Mouse (Mus musculus) embryonic facial prominence, embryonic 13.5 days (tissue): ENCODE measurements around the gene Il6st. TPM values are rescaled to one million over a fixed set of nuclear protein-coding genes. Genes with fewer than 3 reads are reported as not detected.
"Not testable (repeated sequence)": the region's sequence is repeated elsewhere in the genome, so short reads cannot be mapped to it uniquely, and the experiment has no call there.

Experiments used
- ATAC-seq: fragments of 200-750 bp; cut with Nextera tagmentation; 2 replicates; pipeline ENCODE4 v1.8.0; 2017; ENCODE audit warnings: low read depth; ENCODE audit not compliant: insufficient number of reproducible peaks, insufficient read depth, low FRiP score, low TSS enrichment
- H3K27ac ChIP-seq: fragments of 300-500 bp; sonication (generic); 2 replicates; pipeline ENCODE4 v1.5.1; 2015; ENCODE audit warnings: moderate library complexity, mild to moderate bottlenecking, inconsistent platforms
- H3K27me3 ChIP-seq: fragments of 300-500 bp; sonication (generic); 2 replicates; pipeline ENCODE4 v1.6.1; 2015; ENCODE audit warnings: mild to moderate bottlenecking, inconsistent platforms
- H3K36me3 ChIP-seq: fragments of 300-500 bp; sonication (generic); 2 replicates; pipeline ENCODE4 v1.6.1; 2015; ENCODE audit warnings: mild to moderate bottlenecking, inconsistent platforms
- H3K4me1 ChIP-seq: fragments of 300-500 bp; sonication (generic); 2 replicates; pipeline ENCODE4 v1.6.1; 2015; ENCODE audit warnings: inconsistent platforms
- H3K4me2 ChIP-seq: fragments of 300-500 bp; sonication (generic); 2 replicates; pipeline ENCODE4 v1.6.1; 2015; ENCODE audit warnings: moderate library complexity, mild to moderate bottlenecking, inconsistent platforms
- H3K4me3 ChIP-seq: fragments of 300-500 bp; sonication (generic); 2 replicates; pipeline ENCODE4 v1.5.1; 2015; ENCODE audit warnings: mild to moderate bottlenecking, inconsistent platforms
- H3K9ac ChIP-seq: fragments of 300-500 bp; sonication (generic); 2 replicates; pipeline ENCODE4 v1.6.1; 2015; ENCODE audit warnings: mild to moderate bottlenecking, inconsistent platforms
- H3K9me3 ChIP-seq: fragments of 300-500 bp; sonication (generic); 2 replicates; pipeline ENCODE4 v1.6.1; 2016; ENCODE audit warnings: inconsistent platforms
- WGBS: fragments of 180-500 bp; shearing (Covaris S2); methylation state at CpG from one replicate; pipeline ENCODE4 v1.1.7; 2015; ENCODE audit warnings: mixed read lengths; 5-methylcytosine and 5-hydroxymethylcytosine counted together
- polyA plus RNA-seq: library from polyadenylated mRNA; unstranded; fragments of >200 nt; fragmentation: Nextera tagmentation; extraction: Ambion mirVana; gene quantifications from 2 replicates; pipeline ENCODE4 v1.2.1, GENCODE M21; 2015

Gene Il6st
- polyA plus RNA-seq: 28.1 and 36.9 TPM in 2 replicates

- Histone ChIP-seq H3K27ac (peak within 1 kb of the TSS; percentile 82), H3K36me3 (no peaks in the 10 kb centered on the region), H3K4me3 (peak within 1 kb of the TSS; percentile 89), H3K9me3 (no peaks in the 10 kb centered on the region), H3K4me2 (peak within 1 kb of the TSS; percentile 91), H3K27me3 (no peaks in the 10 kb centered on the region), H3K4me1 (peaks cover 26% of the 10 kb centered on the region), H3K9ac (peak within 1 kb of the TSS; percentile 92)
- under 1% methylated on average over 85 of the region's 85 CpGs for WGBS
- peak; percentile 97 for ATAC-seq
Measured at GRCm38 (mm10) chr13:112463868-112464625, at the start of gene Il6st. Il6st (plus strand) TSS chr13:112464070.

- no peak overlapping the region for H3K9ac ChIP-seq
- H3K27ac ChIP-seq: peak overlapping the region; percentile 73
- H3K27me3 ChIP-seq: no peaks in the 10 kb centered on the region
- no peak overlapping the region for H3K4me2 ChIP-seq
- no peak for ATAC-seq
- H3K4me1 ChIP-seq: peaks cover 15% of the 10 kb centered on the region
- no peaks in the 10 kb centered on the region for H3K36me3 ChIP-seq
- 79% methylated on average over 6 of the region's 6 CpGs for WGBS
- no peaks in the 10 kb centered on the region for H3K9me3 ChIP-seq
- H3K4me3 ChIP-seq: no peak overlapping the region
Measured at GRCm38 (mm10) chr13:112415896-112416295, 48.0 kb upstream of the Il6st start.

GRCm38 (mm10) chr13:112416410-112417162 lies 47.3 kb upstream of the Il6st start:
- Histone ChIP-seq H3K9ac (no peak overlapping the region), H3K27me3 (no peaks in the 10 kb centered on the region), H3K9me3 (no peaks in the 10 kb centered on the region), H3K36me3 (no peaks in the 10 kb centered on the region), H3K4me2 (peak overlapping the region; percentile 21), H3K4me3 (no peak overlapping the region), H3K4me1 (peaks cover 15% of the 10 kb centered on the region), H3K27ac (peak overlapping the region; percentile 73)
- WGBS: 10% methylated on average over 8 of the region's 8 CpGs
- no peak for ATAC-seq

DNA sequence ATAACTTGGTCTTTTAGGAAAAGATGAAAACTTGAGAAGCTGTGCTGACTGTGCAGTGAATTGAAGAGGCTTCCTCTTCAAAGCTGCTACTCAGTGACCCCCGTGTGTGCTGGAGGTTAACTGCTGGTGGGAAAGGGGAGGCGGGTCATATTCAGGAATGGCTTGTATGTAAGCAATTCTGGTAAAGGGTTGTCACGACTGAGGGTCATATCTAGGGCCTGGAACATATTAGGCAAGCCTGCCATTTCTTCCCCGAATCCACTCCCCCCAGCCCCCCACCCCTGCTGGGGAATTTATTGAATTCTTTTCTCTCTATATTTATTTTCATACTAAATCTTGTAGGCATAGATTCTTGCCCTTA lies 46.7 kb upstream of the Il6st start:
- ATAC-seq: no peak
- Histone ChIP-seq H3K9ac (no peak overlapping the region), H3K4me2 (peak overlapping the region; percentile 21), H3K4me1 (peaks cover 15% of the 10 kb centered on the region), H3K4me3 (no peak overlapping the region), H3K27ac (peak overlapping the region; percentile 73), H3K36me3 (no peaks in the 10 kb centered on the region), H3K9me3 (no peaks in the 10 kb centered on the region), H3K27me3 (no peaks in the 10 kb centered on the region)
- WGBS: 14% methylated on average over 4 of the region's 4 CpGs

DNA sequence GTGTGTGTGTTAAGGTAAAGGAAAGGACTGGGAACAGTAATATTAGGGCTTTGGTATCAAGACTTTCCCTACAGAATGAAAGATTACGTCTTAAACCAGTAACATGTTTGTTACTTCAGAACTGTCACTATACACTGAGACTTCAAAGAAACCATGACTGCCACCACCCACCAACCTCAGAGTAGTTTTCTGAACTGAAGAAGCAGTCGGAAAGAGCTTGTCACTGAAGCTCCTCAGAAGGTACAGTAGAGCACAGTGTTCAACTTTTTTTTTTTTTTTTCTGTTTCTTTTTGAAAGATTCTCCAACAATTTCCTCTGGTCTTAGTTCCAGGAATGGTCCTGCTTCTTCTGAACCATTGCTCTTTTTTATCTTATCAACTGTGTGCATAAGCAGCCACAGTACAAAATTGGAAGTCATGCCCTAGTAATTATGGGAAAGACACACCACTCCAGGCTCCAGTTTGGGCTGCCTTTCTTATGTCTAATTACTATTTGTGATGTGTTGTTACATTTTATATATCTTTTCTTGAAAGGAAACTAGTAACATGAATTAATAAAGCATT lies 45.9 kb upstream of the Il6st start:
- no peak overlapping the region for H3K4me3 ChIP-seq
- H3K9me3 ChIP-seq: no peaks in the 10 kb centered on the region
- H3K4me2 ChIP-seq: no peak overlapping the region
- no peak overlapping the region for H3K9ac ChIP-seq
- peaks cover 15% of the 10 kb centered on the region for H3K4me1 ChIP-seq
- no peaks in the 10 kb centered on the region for H3K36me3 ChIP-seq
- ATAC-seq: no peak
- no peaks in the 10 kb centered on the region for H3K27me3 ChIP-seq
- 48% methylated on average over 2 of the region's 2 CpGs for WGBS
- H3K27ac ChIP-seq: no peak overlapping the region

- peaks cover 15% of the 10 kb centered on the region for H3K4me1 ChIP-seq
- no peak for ATAC-seq
- no peak overlapping the region for H3K9ac ChIP-seq
- H3K27me3 ChIP-seq: no peaks in the 10 kb centered on the region
- H3K9me3 ChIP-seq: no peaks in the 10 kb centered on the region
- H3K4me2 ChIP-seq: no peak overlapping the region
- H3K36me3 ChIP-seq: no peaks in the 10 kb centered on the region
- no peak overlapping the region for H3K27ac ChIP-seq
- 82% methylated on average over 4 of the region's 4 CpGs for WGBS
- H3K4me3 ChIP-seq: no peak overlapping the region
Measured at GRCm38 (mm10) chr13:112418595-112418994, 45.3 kb upstream of the Il6st start.

GRCm38 (mm10) chr13:112424212-112424611 lies 39.7 kb upstream of the Il6st start:
- H3K4me2 ChIP-seq: no peak overlapping the region
- no peak overlapping the region for H3K9ac ChIP-seq
- H3K4me1 ChIP-seq: no peaks in the 10 kb centered on the region
- H3K36me3 ChIP-seq: no peaks in the 10 kb centered on the region
- WGBS: 84% methylated on average over 2 of the region's 2 CpGs
- H3K27me3 ChIP-seq: no peaks in the 10 kb centered on the region
- H3K9me3 ChIP-seq: no peaks in the 10 kb centered on the region
- no peak for ATAC-seq
- no peak overlapping the region for H3K27ac ChIP-seq
- no peak overlapping the region for H3K4me3 ChIP-seq

- WGBS: 82% methylated on average over 7 of the region's 7 CpGs
- no peak for ATAC-seq
- no peak overlapping the region for H3K4me2 ChIP-seq
- no peaks in the 10 kb centered on the region for H3K36me3 ChIP-seq
- H3K9me3 ChIP-seq: no peaks in the 10 kb centered on the region
- no peak overlapping the region for H3K9ac ChIP-seq
- no peaks in the 10 kb centered on the region for H3K27me3 ChIP-seq
- no peaks in the 10 kb centered on the region for H3K4me1 ChIP-seq
- H3K27ac ChIP-seq: no peak overlapping the region
- no peak overlapping the region for H3K4me3 ChIP-seq
Measured at GRCm38 (mm10) chr13:112424635-112425034, 39.2 kb upstream of the Il6st start.

GRCm38 (mm10) chr13:112425181-112425654 lies 38.7 kb upstream of the Il6st start:
- Histone ChIP-seq H3K9me3 (no peaks in the 10 kb centered on the region), H3K9ac (no peak overlapping the region), H3K27me3 (no peaks in the 10 kb centered on the region), H3K4me3 (no peak overlapping the region), H3K4me2 (no peak overlapping the region), H3K27ac (no peak overlapping the region), H3K4me1 (no peaks in the 10 kb centered on the region), H3K36me3 (no peaks in the 10 kb centered on the region)
- 73% methylated on average over 8 of the region's 8 CpGs for WGBS
- no peak for ATAC-seq

- Histone ChIP-seq H3K9me3 (no peaks in the 10 kb centered on the region), H3K36me3 (no peaks in the 10 kb centered on the region), H3K27me3 (no peaks in the 10 kb centered on the region), H3K9ac (no peak overlapping the region), H3K4me1 (no peaks in the 10 kb centered on the region), H3K4me2 (no peak overlapping the region), H3K27ac (no peak overlapping the region), H3K4me3 (no peak overlapping the region)
- 70% methylated on average over 13 of the region's 13 CpGs for WGBS
- no peak for ATAC-seq
Measured at GRCm38 (mm10) chr13:112426265-112427135, 37.4 kb upstream of the Il6st start.

- not testable (repeated sequence) for H3K4me3 ChIP-seq, ATAC-seq, H3K4me1 ChIP-seq, H3K36me3 ChIP-seq, H3K27me3 ChIP-seq, H3K9ac ChIP-seq, H3K27ac ChIP-seq, H3K4me2 ChIP-seq, H3K9me3 ChIP-seq
- 91% methylated on average over 4 of the region's 4 CpGs for WGBS
Measured at GRCm38 (mm10) chr13:112427136-112427470, 36.8 kb upstream of the Il6st start.
